Mouse (Mus musculus): Measurements from ENCODE around the gene Gsto2. TPM values are rescaled to one million over a fixed set of nuclear protein-coding genes. Genes with fewer than 3 reads are reported as not detected.

Gsto2 gene
- total and polyA plus RNA-seq, 2 experiments, result 0.32 to 1.3 TPM

GRCm38 (mm10) chr19:47864051-47864450, 1.3 kb upstream of the Gsto2 start:
- TF ChIP-seq CTCF (IDR thresholded peaks at IDR 0.05; ENCODE audit: low read depth, low read length), result no peak
- no peak for TF ChIP-seq POLR2A (IDR thresholded peaks at IDR 0.05; ENCODE audit: extremely low read depth, insufficient read depth, low read length)
- H3K4me3 ChIP-seq (ENCODE audit: insufficient read depth, low read depth, low read length), result no peak overlapping the region
- H3K27ac ChIP-seq (replicated peaks; ENCODE audit: insufficient read depth, low read depth, low read length), result no peak overlapping the region
- WGBS, result 97% methylated on average over 9 of the region's 9 CpGs
- no peak overlapping the region for H3K9ac ChIP-seq (ENCODE audit: low read depth, low read length)
- DNase-seq (ENCODE audit: extremely low read depth, low read depth, low spot score), result no peak
- H3K4me1 ChIP-seq (ENCODE audit: control insufficient read depth, insufficient read depth, low read length), result no peaks in the 10 kb centered on the region
- no peaks in the 10 kb centered on the region for H3K27me3 ChIP-seq (ENCODE audit: control insufficient read depth, insufficient read depth, low read length)
- H3K79me2 ChIP-seq (ENCODE audit: control insufficient read depth, insufficient read depth, low read length), result no peaks in the 10 kb centered on the region
- peaks cover 24% of the 10 kb centered on the region for H3K36me3 ChIP-seq (ENCODE audit: control insufficient read depth, insufficient read depth, low read length)

- Histone ChIP-seq H3K36me3 (ENCODE audit: control insufficient read depth, insufficient read depth, low read length) (peaks cover 18% of the 10 kb centered on the region), H3K27me3 (ENCODE audit: control insufficient read depth, insufficient read depth, low read length) (no peaks in the 10 kb centered on the region), H3K4me1 (ENCODE audit: control insufficient read depth, insufficient read depth, low read length) (no peaks in the 10 kb centered on the region), H3K9ac (ENCODE audit: low read depth, low read length) (no peak overlapping the region), H3K79me2 (ENCODE audit: control insufficient read depth, insufficient read depth, low read length) (no peaks in the 10 kb centered on the region), H3K4me3 (ENCODE audit: insufficient read depth, low read depth, low read length) (no peak overlapping the region), H3K27ac (replicated peaks; ENCODE audit: insufficient read depth, low read depth, low read length) (no peak overlapping the region)
- TF ChIP-seq POLR2A (IDR thresholded peaks at IDR 0.05; ENCODE audit: extremely low read depth, insufficient read depth, low read length) (no peak), CTCF (IDR thresholded peaks at IDR 0.05; ENCODE audit: low read depth, low read length) (no peak)
- WGBS, result 84% methylated on average over 7 of the region's 7 CpGs
- peak; percentile 5 for DNase-seq (ENCODE audit: extremely low read depth, low read depth, low spot score)
Measured at GRCm38 (mm10) chr19:47864721-47865120, 613 bp upstream of the Gsto2 start.

DNA sequence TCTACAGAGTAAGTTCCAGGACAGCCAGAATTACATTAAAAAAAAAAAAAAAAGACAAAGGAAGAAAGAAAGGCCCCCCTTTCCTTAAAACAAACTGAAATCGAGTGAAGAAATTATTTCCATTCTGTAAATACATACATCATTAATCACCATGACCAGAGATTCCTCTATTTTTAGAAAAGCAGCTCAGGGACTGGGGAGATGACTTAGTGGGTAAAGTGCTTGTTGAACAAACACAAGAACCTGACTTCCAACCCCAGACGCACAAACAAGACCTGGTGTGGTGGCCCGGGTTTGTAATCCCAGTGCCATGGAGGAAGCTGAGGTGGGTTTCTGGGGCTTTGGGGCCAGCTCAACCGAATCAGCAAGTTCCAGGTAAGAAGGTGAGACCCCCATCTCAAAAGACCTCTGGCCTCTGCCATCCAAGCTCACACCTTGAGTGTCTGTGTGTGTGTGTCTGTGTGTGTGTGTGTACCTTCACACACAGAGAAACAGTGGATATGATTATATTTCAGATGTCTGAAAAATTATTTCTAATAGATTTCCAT, 2.4 kb downstream of the Gsto2 start:
- WGBS, result 59% methylated on average over 4 of the region's 4 CpGs
- no peak overlapping the region for H3K27ac ChIP-seq (replicated peaks; ENCODE audit: insufficient read depth, low read depth, low read length)
- 0 out of 2 replicates have a peak, but pooled peaks cover 3% of the 10 kb centered on the region for H3K27me3 ChIP-seq (ENCODE audit: control insufficient read depth, insufficient read depth, low read length)
- H3K9ac ChIP-seq (ENCODE audit: low read depth, low read length), result no peak overlapping the region
- H3K36me3 ChIP-seq (ENCODE audit: control insufficient read depth, insufficient read depth, low read length), result peaks cover 6% of the 10 kb centered on the region; the same call in 1 of the 2 replicates
- DNase-seq (ENCODE audit: extremely low read depth, low read depth, low spot score), result no peak
- H3K4me3 ChIP-seq (ENCODE audit: insufficient read depth, low read depth, low read length), result no peak overlapping the region
- H3K4me1 ChIP-seq (ENCODE audit: control insufficient read depth, insufficient read depth, low read length), result no peaks in the 10 kb centered on the region
- TF ChIP-seq CTCF (IDR thresholded peaks at IDR 0.05; ENCODE audit: low read depth, low read length) (no peak), POLR2A (IDR thresholded peaks at IDR 0.05; ENCODE audit: extremely low read depth, insufficient read depth, low read length) (no peak)
- H3K79me2 ChIP-seq (ENCODE audit: control insufficient read depth, insufficient read depth, low read length), result no peaks in the 10 kb centered on the region

GRCm38 (mm10) chr19:47868951-47869350, 3.6 kb downstream of the Gsto2 start:
- no peak for DNase-seq (ENCODE audit: extremely low read depth, low read depth, low spot score)
- Histone ChIP-seq H3K79me2 (ENCODE audit: control insufficient read depth, insufficient read depth, low read length) (no peaks in the 10 kb centered on the region), H3K4me3 (ENCODE audit: insufficient read depth, low read depth, low read length) (no peak overlapping the region), H3K36me3 (ENCODE audit: control insufficient read depth, insufficient read depth, low read length) (peaks cover 4% of the 10 kb centered on the region; the same call in 1 of the 2 replicates), H3K27ac (replicated peaks; ENCODE audit: insufficient read depth, low read depth, low read length) (no peak overlapping the region), H3K4me1 (ENCODE audit: control insufficient read depth, insufficient read depth, low read length) (no peaks in the 10 kb centered on the region), H3K9ac (ENCODE audit: low read depth, low read length) (no peak overlapping the region), H3K27me3 (ENCODE audit: control insufficient read depth, insufficient read depth, low read length) (0 out of 2 replicates have a peak, but pooled peaks cover 3% of the 10 kb centered on the region)
- 59% methylated on average over 4 of the region's 4 CpGs for WGBS
- no peak for TF ChIP-seq CTCF (IDR thresholded peaks at IDR 0.05; ENCODE audit: low read depth, low read length)
- TF ChIP-seq POLR2A (IDR thresholded peaks at IDR 0.05; ENCODE audit: extremely low read depth, insufficient read depth, low read length), result no peak

DNA sequence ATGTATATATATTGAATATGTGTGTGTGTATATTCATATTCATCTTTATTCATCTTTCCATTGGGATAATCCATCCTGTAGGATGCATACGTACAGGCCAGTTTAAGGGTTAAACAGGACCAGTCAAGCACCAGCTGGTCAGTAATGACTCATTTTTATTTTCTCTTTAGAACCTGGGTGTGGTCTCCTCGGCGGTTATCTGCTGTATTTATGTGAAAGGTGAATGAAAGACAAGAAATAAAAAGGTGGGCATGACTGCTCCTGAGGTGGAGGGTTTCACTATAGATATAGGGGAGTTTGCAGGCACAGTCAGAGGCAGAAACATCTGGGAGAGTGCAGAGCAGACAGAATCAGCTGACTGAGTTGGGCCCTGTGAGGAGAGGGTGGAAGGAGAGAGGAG, 4.2 kb downstream of the Gsto2 start:
- H3K79me2 ChIP-seq (ENCODE audit: control insufficient read depth, insufficient read depth, low read length), result no peaks in the 10 kb centered on the region
- no peaks in the 10 kb centered on the region; the same call in 1 of the 2 replicates for H3K36me3 ChIP-seq (ENCODE audit: control insufficient read depth, insufficient read depth, low read length)
- 0 out of 2 replicates have a peak, but pooled peaks cover 3% of the 10 kb centered on the region for H3K27me3 ChIP-seq (ENCODE audit: control insufficient read depth, insufficient read depth, low read length)
- no peak overlapping the region for H3K9ac ChIP-seq (ENCODE audit: low read depth, low read length)
- TF ChIP-seq POLR2A (IDR thresholded peaks at IDR 0.05; ENCODE audit: extremely low read depth, insufficient read depth, low read length) (no peak), CTCF (IDR thresholded peaks at IDR 0.05; ENCODE audit: low read depth, low read length) (no peak)
- H3K27ac ChIP-seq (replicated peaks; ENCODE audit: insufficient read depth, low read depth, low read length), result no peak overlapping the region
- WGBS, result 66% methylated on average over 3 of the region's 3 CpGs
- H3K4me3 ChIP-seq (ENCODE audit: insufficient read depth, low read depth, low read length), result no peak overlapping the region
- no peaks in the 10 kb centered on the region for H3K4me1 ChIP-seq (ENCODE audit: control insufficient read depth, insufficient read depth, low read length)
- no peak for DNase-seq (ENCODE audit: extremely low read depth, low read depth, low spot score)

DNA sequence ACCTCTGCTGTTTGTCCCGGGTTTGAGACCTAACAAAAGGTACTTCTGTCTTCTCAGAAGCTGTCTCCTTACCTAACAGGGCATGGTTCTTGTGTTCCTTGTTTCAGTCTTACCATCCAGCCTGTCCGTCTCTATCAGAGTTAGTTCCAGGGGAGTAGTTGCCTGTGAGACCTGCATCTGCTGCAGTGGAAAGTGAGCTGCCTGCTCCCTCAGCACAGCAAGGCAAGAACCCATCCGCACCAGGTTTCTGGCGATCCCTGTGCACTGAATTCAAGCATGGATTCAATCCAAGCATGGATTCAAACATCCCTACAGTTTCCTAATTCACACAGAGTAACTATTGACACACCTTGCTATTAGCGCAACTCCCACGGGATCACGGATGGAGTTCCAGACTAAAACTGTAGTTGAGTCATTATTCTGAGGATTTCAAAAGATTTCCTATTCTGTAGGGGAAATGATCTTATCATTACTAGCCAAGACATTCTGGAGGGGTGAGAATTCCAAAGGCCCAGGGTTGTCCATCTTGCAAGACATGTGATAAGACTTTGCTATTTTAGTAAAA, 4.8 kb downstream of the Gsto2 start:
- whole genome bisulfite sequencing, result 44% methylated on average over 7 of the region's 7 CpGs
- Histone ChIP-seq H3K9ac (ENCODE audit: low read depth, low read length) (no peak overlapping the region), H3K36me3 (ENCODE audit: control insufficient read depth, insufficient read depth, low read length) (no peaks in the 10 kb centered on the region), H3K79me2 (ENCODE audit: control insufficient read depth, insufficient read depth, low read length) (no peaks in the 10 kb centered on the region), H3K27me3 (ENCODE audit: control insufficient read depth, insufficient read depth, low read length) (0 out of 2 replicates have a peak, but pooled peaks cover 3% of the 10 kb centered on the region), H3K4me3 (ENCODE audit: insufficient read depth, low read depth, low read length) (no peak overlapping the region), H3K27ac (replicated peaks; ENCODE audit: insufficient read depth, low read depth, low read length) (no peak overlapping the region), H3K4me1 (ENCODE audit: control insufficient read depth, insufficient read depth, low read length) (no peaks in the 10 kb centered on the region)
- TF ChIP-seq CTCF (IDR thresholded peaks at IDR 0.05; ENCODE audit: low read depth, low read length) (no peak), POLR2A (IDR thresholded peaks at IDR 0.05; ENCODE audit: extremely low read depth, insufficient read depth, low read length) (no peak)
- no peak for DNase-seq (ENCODE audit: extremely low read depth, low read depth, low spot score)

Data from liver, adult 2 months (tissue).